Mouse (Mus musculus) myocyte (in vitro differentiated cells): ENCODE results near the gene Pycr1. TPM values are rescaled to one million over a fixed set of nuclear protein-coding genes. Genes with fewer than 3 reads are reported as not detected.

Source experiments
- H3K27me3 ChIP-seq: one replicate; pipeline ENCODE4 v1.6.1; 2011; ENCODE audit not compliant: control insufficient read depth, insufficient read depth, insufficient read length
- H3K36me3 ChIP-seq: one replicate; pipeline ENCODE4 v1.6.1; 2011; ENCODE audit not compliant: control insufficient read depth, insufficient read depth
- H3K4me2 ChIP-seq: one replicate; pipeline ENCODE4 v1.6.1; 2011; ENCODE audit warnings: low read depth, control low read depth
- H3K4me3 ChIP-seq: one replicate; pipeline ENCODE4 v1.5.1; 2011; ENCODE audit warnings: mild to moderate bottlenecking, control low read depth, moderate library complexity
- H3K79me2 ChIP-seq: one replicate; pipeline ENCODE4 v1.6.1; 2011; ENCODE audit not compliant: control insufficient read depth, insufficient read depth
- H3ac ChIP-seq: one replicate; pipeline ENCODE4 v1.6.1; 2011; ENCODE audit not compliant: control insufficient read depth, insufficient read length
- CEBPB ChIP-seq: IDR thresholded peaks from 2 replicates; pipeline ENCODE4 v1.6.1; 2011; ENCODE audit warnings: mild to moderate bottlenecking, moderate library complexity; ENCODE audit not compliant: poor library complexity, insufficient read depth, severe bottlenecking
- E2F4 ChIP-seq: IDR thresholded peaks from one replicate; pipeline ENCODE4 v1.6.1; 2011; ENCODE audit warnings: mild to moderate bottlenecking, control low read depth, moderate library complexity; ENCODE audit not compliant: insufficient read depth
- MAX ChIP-seq: IDR thresholded peaks from one replicate; pipeline ENCODE4 v1.6.1; 2011; ENCODE audit warnings: low read depth, mild to moderate bottlenecking, control low read depth
- MYOD1 ChIP-seq, 3 experiments: IDR thresholded peaks; one replicate each; pipeline ENCODE4 v1.6.1; 2011; ENCODE audit warnings: control low read depth in 2 of 3, low read depth in 2 of 3, mild to moderate bottlenecking in 2 of 3, moderate library complexity in 1 of 3; ENCODE audit not compliant: insufficient read length in 2 of 3, control insufficient read depth in 1 of 3
- MYOG ChIP-seq, 3 experiments: IDR thresholded peaks; one replicate each; pipeline ENCODE4 v1.6.1; 2011; ENCODE audit warnings: control low read depth in 2 of 3, low read depth in 2 of 3, mild to moderate bottlenecking in 2 of 3; ENCODE audit not compliant: insufficient read length in 2 of 3, control insufficient read depth in 1 of 3, insufficient read depth in 1 of 3
- POLR2A ChIP-seq: IDR thresholded peaks from one replicate; pipeline ENCODE4 v1.6.1; 2011; ENCODE audit warnings: low read depth, mild to moderate bottlenecking, control low read depth, moderate library complexity; ENCODE audit not compliant: insufficient read length
- POLR2AphosphoS2 ChIP-seq: IDR thresholded peaks from one replicate; pipeline ENCODE4 v1.6.1; 2011; ENCODE audit warnings: low read depth, control low read depth; ENCODE audit not compliant: insufficient read length
- REST ChIP-seq: IDR thresholded peaks from one replicate; pipeline ENCODE4 v1.6.1; 2011; ENCODE audit warnings: mild to moderate bottlenecking, control low read depth, moderate library complexity; ENCODE audit not compliant: insufficient read depth, insufficient read length
- SRF ChIP-seq: IDR thresholded peaks from one replicate; pipeline ENCODE4 v1.6.1; 2011; ENCODE audit warnings: low read depth; ENCODE audit not compliant: control insufficient read depth, insufficient read length
- TCF12 ChIP-seq: IDR thresholded peaks from one replicate; pipeline ENCODE4 v1.6.1; 2011; ENCODE audit warnings: mild to moderate bottlenecking, control low read depth; ENCODE audit not compliant: poor library complexity, insufficient read depth, severe bottlenecking
- TCF3 ChIP-seq: IDR thresholded peaks from one replicate; pipeline ENCODE4 v1.6.1; 2011; ENCODE audit warnings: low read depth, control low read depth; ENCODE audit not compliant: insufficient read length
- USF1 ChIP-seq: IDR thresholded peaks from one replicate; pipeline ENCODE4 v1.6.1; 2011; ENCODE audit warnings: low read depth, mild to moderate bottlenecking, control low read depth, moderate library complexity
- polyA plus RNA-seq: library from polyadenylated mRNA; unstranded; fragments of >200 nt; fragmentation: generic; extraction: Trizol; gene quantifications from one replicate; pipeline ENCODE4 v1.2.1, GENCODE M21; 2012; ENCODE audit warnings: missing spikeins

Gene Pycr1
- polyA plus RNA-seq, 1 experiment: 56.9 TPM

- Histone ChIP-seq H3K4me3 (peak overlapping the region; percentile 7), H3K79me2 (no peaks in the 10 kb centered on the region), H3ac (no peak overlapping the region), H3K36me3 (no peaks in the 10 kb centered on the region), H3K27me3 (no peaks in the 10 kb centered on the region), H3K4me2 (peak overlapping the region; percentile 71)
- TF ChIP-seq CEBPB (no peak), MYOG (IDR thresholded peaks at IDR 0.05; ENCODE audit: control insufficient read depth in 1 of 3, insufficient read depth in 1 of 3, insufficient read length in 2 of 3, low read depth in 2 of 3) (no peak), REST (no peak), E2F4 (no peak), MYOD1 (IDR thresholded peaks at IDR 0.05; ENCODE audit: control insufficient read depth in 1 of 3, insufficient read length in 2 of 3, low read depth in 2 of 3) (no peak), POLR2A (no peak)
These were observed 3.7 kb upstream of the Pycr1 start for GRCm38 (mm10) chr11:120647047-120647830.

GRCm38 (mm10) chr11:120642939-120643600 is 499 bp downstream of the Pycr1 start:
- H3K4me3 ChIP-seq: peak overlapping the region; percentile 48
- TF ChIP-seq MAX (no peak), E2F4 (no peak), TCF3 (peak; percentile 30), MYOG (IDR thresholded peaks at IDR 0.05; ENCODE audit: control insufficient read depth in 1 of 3, insufficient read depth in 1 of 3, insufficient read length in 2 of 3, low read depth in 2 of 3) (peak; percentile 25 to 77 (median 61)), POLR2AphosphoS2 (peak; percentile 63), POLR2A (peak; percentile 54), MYOD1 (IDR thresholded peaks at IDR 0.05; ENCODE audit: control insufficient read depth in 1 of 3, insufficient read length in 2 of 3, low read depth in 2 of 3) (peak in 2 of 3 experiments; percentile 85 to 93), TCF12 (peak; percentile 33)
- H3K79me2 ChIP-seq: no peaks in the 10 kb centered on the region

GRCm38 (mm10) chr11:120641869-120642268 is 1.7 kb downstream of the Pycr1 start:
- no peaks in the 10 kb centered on the region for H3K36me3 ChIP-seq
- H3ac ChIP-seq: no peak overlapping the region

More at GRCm38 (mm10) chr11:120642939-120643600, 499 bp downstream of the Pycr1 start:
- peak overlapping the region; percentile 97 for H3K4me2 ChIP-seq
- H3K27me3 ChIP-seq: no peaks in the 10 kb centered on the region
- peak overlapping the region; percentile 19 for H3ac ChIP-seq
- H3K36me3 ChIP-seq: no peaks in the 10 kb centered on the region

GRCm38 (mm10) chr11:120641255-120641654 is 2.3 kb downstream of the Pycr1 start:
- no peak overlapping the region for H3K4me2 ChIP-seq
- no peaks in the 10 kb centered on the region for H3K79me2 ChIP-seq
- H3K27me3 ChIP-seq: no peaks in the 10 kb centered on the region
- no peaks in the 10 kb centered on the region for H3K36me3 ChIP-seq
- no peak overlapping the region for H3ac ChIP-seq
- H3K4me3 ChIP-seq: no peak overlapping the region
- TF ChIP-seq TCF12 (no peak), SRF (no peak), POLR2AphosphoS2 (no peak), E2F4 (no peak), CEBPB (no peak), MAX (no peak), MYOG (IDR thresholded peaks at IDR 0.05; ENCODE audit: control insufficient read depth in 1 of 3, insufficient read depth in 1 of 3, insufficient read length in 2 of 3, low read depth in 2 of 3) (no peak), TCF3 (no peak), POLR2A (no peak), REST (no peak), MYOD1 (IDR thresholded peaks at IDR 0.05; ENCODE audit: control insufficient read depth in 1 of 3, insufficient read length in 2 of 3, low read depth in 2 of 3) (no peak), USF1 (no peak)

More at GRCm38 (mm10) chr11:120641869-120642268, 1.7 kb downstream of the Pycr1 start:
- no peaks in the 10 kb centered on the region for H3K27me3 ChIP-seq
- H3K79me2 ChIP-seq: no peaks in the 10 kb centered on the region
- no peak for TF ChIP-seq REST
- TF ChIP-seq MYOG (IDR thresholded peaks at IDR 0.05; ENCODE audit: control insufficient read depth in 1 of 3, insufficient read depth in 1 of 3, insufficient read length in 2 of 3, low read depth in 2 of 3): no peak
- no peak for TF ChIP-seq TCF3
- peak overlapping the region; percentile 48 for H3K4me3 ChIP-seq
- H3K4me2 ChIP-seq: peak overlapping the region; percentile 97

- TF ChIP-seq MYOG (IDR thresholded peaks at IDR 0.05; ENCODE audit: control insufficient read depth in 1 of 3, insufficient read depth in 1 of 3, insufficient read length in 2 of 3, low read depth in 2 of 3): no peak
- H3ac ChIP-seq: no peak overlapping the region
- no peaks in the 10 kb centered on the region for H3K36me3 ChIP-seq
- no peaks in the 10 kb centered on the region for H3K27me3 ChIP-seq
- H3K4me2 ChIP-seq: no peak overlapping the region
- H3K79me2 ChIP-seq: peaks cover 30% of the 10 kb centered on the region
- H3K4me3 ChIP-seq: no peak overlapping the region
These were observed 8.8 kb downstream of the Pycr1 start for GRCm38 (mm10) chr11:120634810-120635209.
